Mouse (Mus musculus) testis, adult 2 months (tissue): ENCODE results near the gene Rai14.

ENCODE experiments used
- CTCF ChIP-seq: fragments of 200-500 bp; IDR thresholded peaks from 2 replicates; pipeline ENCODE4 v1.5.1; 2012; ENCODE audit warnings: low read depth, mild to moderate bottlenecking, inconsistent platforms, low read length, moderate library complexity; ENCODE audit not compliant: control insufficient read depth, insufficient read depth, insufficient replicate concordance
- POLR2A ChIP-seq: fragments of 200-500 bp; IDR thresholded peaks from 2 replicates; pipeline ENCODE4 v1.6.1; 2012; ENCODE audit warnings: low read depth, mild to moderate bottlenecking, inconsistent platforms, low read length, moderate library complexity; ENCODE audit not compliant: control insufficient read depth

- TF ChIP-seq CTCF (no peak), POLR2A (no peak)
Observed at GRCm38 (mm10) chr15:10705752-10706151, 8.7 kb downstream of the Rai14 start.
